Mouse (Mus musculus): ENCODE results near the gene Edrf1. TPM values are rescaled to one million over a fixed set of nuclear protein-coding genes. Genes with fewer than 3 reads are reported as not detected.
A peak's percentile ranks its signal among the peaks of the same experiment; 100 is the strongest.
"Not testable (repeated sequence)": the region's sequence is repeated elsewhere in the genome, so short reads cannot be mapped to it uniquely, and the experiment has no call there.

Gene Edrf1
- polyA plus RNA-seq, 1 experiment, result 12.4 TPM

DNA sequence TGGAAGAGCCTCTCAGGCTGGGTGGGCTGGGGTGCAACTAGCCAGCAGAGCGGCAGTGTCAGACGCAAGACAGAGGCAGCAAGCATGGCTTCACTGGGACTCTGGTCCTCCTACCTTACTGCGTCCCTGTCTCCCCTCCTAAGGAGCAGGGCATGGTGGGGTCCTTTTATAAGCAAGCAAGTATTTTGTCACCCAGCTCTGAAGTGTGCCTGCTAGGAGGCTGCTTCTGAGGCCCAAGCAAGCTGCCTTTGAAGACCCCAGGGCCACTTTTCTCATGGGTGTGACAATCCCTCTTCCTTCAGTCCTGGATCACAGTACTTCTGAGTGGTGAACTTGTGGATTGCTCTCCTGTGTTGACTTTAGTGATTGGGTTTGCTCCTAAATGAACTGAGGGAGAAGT lies 42.6 kb downstream of the Edrf1 start, which contains the start of gene Mmp21:
TSS of gene Mmp21 (minus strand) at position 101 of the 400 bp plus-strand sequence.
- no peaks in the 10 kb centered on the region for H3K27me3 ChIP-seq (replicated peaks; ENCODE audit: control insufficient read depth, insufficient read depth, low read length)
- no peak within 1 kb of the TSS for H3K27ac ChIP-seq (ENCODE audit: insufficient read depth, low read depth, low read length)
- WGBS, result 88% methylated on average over 3 of the region's 3 CpGs
- no peaks in the 10 kb centered on the region for H3K4me1 ChIP-seq (ENCODE audit: control insufficient read depth, insufficient read depth, low read length)
- no peak for DNase-seq
- TF ChIP-seq POLR2A (IDR thresholded peaks at IDR 0.05; ENCODE audit: low read depth, low read length), result no peak
- no peak for TF ChIP-seq CTCF (conservative IDR thresholded peaks at IDR 0.05; ENCODE audit: insufficient read depth, insufficient read length, low read depth, low read length)
- no peak within 1 kb of the TSS for H3K4me3 ChIP-seq (ENCODE audit: insufficient read depth, low read depth, low read length)
- H3K36me3 ChIP-seq (ENCODE audit: control insufficient read depth, insufficient read depth, low read length), result no peaks in the 10 kb centered on the region

DNA sequence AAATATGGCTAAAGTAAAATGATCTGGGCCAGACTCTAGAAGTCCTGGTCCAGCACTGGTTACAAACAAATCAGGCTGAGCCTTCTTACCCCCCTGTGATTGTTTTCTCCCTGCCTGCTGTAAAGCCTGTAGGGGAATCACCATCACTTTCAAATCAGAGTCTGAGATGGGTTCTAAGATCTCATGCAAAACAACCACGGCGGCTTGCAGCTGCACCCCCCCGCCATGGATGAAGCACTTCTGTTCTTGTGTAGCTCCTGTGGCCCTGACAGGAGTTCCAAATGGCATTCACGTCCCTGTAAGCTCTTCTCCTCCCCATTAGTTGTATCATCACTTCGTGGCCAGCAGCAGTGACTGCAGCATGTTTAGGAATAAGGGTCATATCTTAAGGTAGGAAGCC lies 46.3 kb downstream of the Edrf1 start:
- 81% methylated on average over 5 of the region's 5 CpGs for WGBS
- H3K27ac ChIP-seq (ENCODE audit: insufficient read depth, low read depth, low read length), result no peak overlapping the region
- no peaks in the 10 kb centered on the region for H3K4me1 ChIP-seq (ENCODE audit: control insufficient read depth, insufficient read depth, low read length)
- no peak for TF ChIP-seq POLR2A (IDR thresholded peaks at IDR 0.05; ENCODE audit: low read depth, low read length)
- no peak for TF ChIP-seq CTCF (conservative IDR thresholded peaks at IDR 0.05; ENCODE audit: insufficient read depth, insufficient read length, low read depth, low read length)
- H3K27me3 ChIP-seq (replicated peaks; ENCODE audit: control insufficient read depth, insufficient read depth, low read length), result no peaks in the 10 kb centered on the region
- no peak for DNase-seq
- H3K36me3 ChIP-seq (ENCODE audit: control insufficient read depth, insufficient read depth, low read length), result no peaks in the 10 kb centered on the region; the same call in 1 of the 2 replicates
- H3K4me3 ChIP-seq (ENCODE audit: insufficient read depth, low read depth, low read length), result no peak overlapping the region

- Histone ChIP-seq H3K4me3 (ENCODE audit: insufficient read depth, low read depth, low read length) (no peak overlapping the region), H3K36me3 (ENCODE audit: control insufficient read depth, insufficient read depth, low read length) (peaks cover under 1% of the 10 kb centered on the region; the same call in 1 of the 2 replicates), H3K4me1 (ENCODE audit: control insufficient read depth, insufficient read depth, low read length) (no peaks in the 10 kb centered on the region), H3K27me3 (replicated peaks; ENCODE audit: control insufficient read depth, insufficient read depth, low read length) (no peaks in the 10 kb centered on the region), H3K27ac (ENCODE audit: insufficient read depth, low read depth, low read length) (no peak overlapping the region)
- peak; percentile 56 for TF ChIP-seq CTCF (conservative IDR thresholded peaks at IDR 0.05; ENCODE audit: insufficient read depth, insufficient read length, low read depth, low read length)
- TF ChIP-seq POLR2A (IDR thresholded peaks at IDR 0.05; ENCODE audit: low read depth, low read length), result no peak
- WGBS, result 91% methylated on average over 5 of the region's 5 CpGs
- no peak for DNase-seq
Measured at GRCm38 (mm10) chr7:133684110-133684509, 46.8 kb downstream of the Edrf1 start.

DNA sequence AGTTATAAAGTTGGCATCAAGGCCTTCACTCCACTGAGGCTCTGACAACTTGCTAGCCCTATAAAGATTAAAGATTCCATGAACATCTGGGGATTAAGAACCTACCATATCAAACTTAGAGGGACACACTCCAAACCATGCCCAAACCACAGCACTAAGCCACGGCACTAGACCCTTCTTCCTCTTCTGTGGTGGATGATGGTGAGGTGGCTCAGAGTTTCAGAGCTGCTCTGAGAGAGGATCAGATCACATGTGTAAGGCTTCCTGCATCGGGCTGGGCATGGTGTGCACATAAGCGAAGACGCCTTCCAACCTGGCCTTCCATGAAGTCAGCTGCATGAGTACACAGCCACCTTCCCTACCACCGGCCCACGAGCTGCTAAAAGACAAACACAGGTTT lies 47.4 kb downstream of the Edrf1 start:
- no peaks in the 10 kb centered on the region for H3K27me3 ChIP-seq (replicated peaks; ENCODE audit: control insufficient read depth, insufficient read depth, low read length)
- WGBS, result 92% methylated on average over 6 of the region's 6 CpGs
- H3K36me3 ChIP-seq (ENCODE audit: control insufficient read depth, insufficient read depth, low read length), result peaks cover 5% of the 10 kb centered on the region; the same call in 1 of the 2 replicates
- DNase-seq, result no peak
- H3K4me3 ChIP-seq (ENCODE audit: insufficient read depth, low read depth, low read length), result no peak overlapping the region
- no peaks in the 10 kb centered on the region for H3K4me1 ChIP-seq (ENCODE audit: control insufficient read depth, insufficient read depth, low read length)
- no peak overlapping the region for H3K27ac ChIP-seq (ENCODE audit: insufficient read depth, low read depth, low read length)
- TF ChIP-seq POLR2A (IDR thresholded peaks at IDR 0.05; ENCODE audit: low read depth, low read length), result no peak
- TF ChIP-seq CTCF (conservative IDR thresholded peaks at IDR 0.05; ENCODE audit: insufficient read depth, insufficient read length, low read depth, low read length), result no peak

- not testable (repeated sequence) for DNase-seq; H3K27ac ChIP-seq (ENCODE audit: insufficient read depth, low read depth, low read length)
Measured at GRCm38 (mm10) chr7:133685644-133686043, 48.3 kb downstream of the Edrf1 start.

GRCm38 (mm10) chr7:133698021-133698709 lies 60.8 kb downstream of the Edrf1 start:
- TF ChIP-seq CTCF (conservative IDR thresholded peaks at IDR 0.05; ENCODE audit: insufficient read depth, insufficient read length, low read depth, low read length) (no peak), POLR2A (IDR thresholded peaks at IDR 0.05; ENCODE audit: low read depth, low read length) (no peak)

More at GRCm38 (mm10) chr7:133685644-133686043, 48.3 kb downstream of the Edrf1 start:
- not testable (repeated sequence) for H3K27me3 ChIP-seq (replicated peaks; ENCODE audit: control insufficient read depth, insufficient read depth, low read length); H3K4me1 ChIP-seq (ENCODE audit: control insufficient read depth, insufficient read depth, low read length); H3K36me3 ChIP-seq (ENCODE audit: control insufficient read depth, insufficient read depth, low read length); H3K4me3 ChIP-seq (ENCODE audit: insufficient read depth, low read depth, low read length)

GRCm38 (mm10) chr7:133699885-133700284 lies 62.5 kb downstream of the Edrf1 start:
- 80% methylated on average over 4 of the region's 4 CpGs for WGBS
- Histone ChIP-seq H3K4me1 (ENCODE audit: control insufficient read depth, insufficient read depth, low read length) (no peaks in the 10 kb centered on the region), H3K4me3 (ENCODE audit: insufficient read depth, low read depth, low read length) (no peak overlapping the region), H3K27ac (ENCODE audit: insufficient read depth, low read depth, low read length) (no peak overlapping the region), H3K27me3 (replicated peaks; ENCODE audit: control insufficient read depth, insufficient read depth, low read length) (no peaks in the 10 kb centered on the region), H3K36me3 (ENCODE audit: control insufficient read depth, insufficient read depth, low read length) (no peaks in the 10 kb centered on the region; the same call in 1 of the 2 replicates)
- TF ChIP-seq POLR2A (IDR thresholded peaks at IDR 0.05; ENCODE audit: low read depth, low read length), result no peak
- DNase-seq, result no peak

More at GRCm38 (mm10) chr7:133698021-133698709, 60.8 kb downstream of the Edrf1 start:
- DNase-seq, result no peak
- no peaks in the 10 kb centered on the region; the same call in none of the 2 replicates for H3K36me3 ChIP-seq (ENCODE audit: control insufficient read depth, insufficient read depth, low read length)
- 90% methylated on average over 12 of the region's 12 CpGs for WGBS
- H3K27me3 ChIP-seq (replicated peaks; ENCODE audit: control insufficient read depth, insufficient read depth, low read length), result no peaks in the 10 kb centered on the region
- no peak overlapping the region for H3K27ac ChIP-seq (ENCODE audit: insufficient read depth, low read depth, low read length)
- no peaks in the 10 kb centered on the region for H3K4me1 ChIP-seq (ENCODE audit: control insufficient read depth, insufficient read depth, low read length)
- no peak overlapping the region for H3K4me3 ChIP-seq (ENCODE audit: insufficient read depth, low read depth, low read length)

Measured in kidney, adult 2 months (tissue).